Mouse (Mus musculus): ENCODE measurements around the gene Ago4.

Gene Ago4

DNA sequence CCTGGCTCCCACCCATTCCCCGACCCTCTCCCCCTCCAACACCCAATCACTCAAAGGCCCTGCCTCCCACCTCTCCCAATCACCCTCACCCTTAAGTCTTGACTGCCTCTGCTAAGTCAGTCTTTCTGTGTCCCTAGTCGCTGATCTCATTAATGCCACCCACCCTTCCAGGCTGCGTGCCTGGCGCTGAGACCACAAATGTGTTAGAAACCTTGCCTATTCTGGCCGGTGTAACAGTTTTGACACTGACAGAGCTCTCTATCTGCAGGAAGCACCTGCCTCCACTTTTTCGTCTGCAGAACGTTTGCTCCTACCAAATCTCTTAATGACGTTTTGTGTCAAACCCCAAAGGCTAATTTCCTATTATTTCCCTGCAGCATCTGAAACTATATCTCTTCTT, 64.3 kb downstream of the Ago4 start:
- no peak for DNase-seq (ENCODE audit: low spot score)

DNA sequence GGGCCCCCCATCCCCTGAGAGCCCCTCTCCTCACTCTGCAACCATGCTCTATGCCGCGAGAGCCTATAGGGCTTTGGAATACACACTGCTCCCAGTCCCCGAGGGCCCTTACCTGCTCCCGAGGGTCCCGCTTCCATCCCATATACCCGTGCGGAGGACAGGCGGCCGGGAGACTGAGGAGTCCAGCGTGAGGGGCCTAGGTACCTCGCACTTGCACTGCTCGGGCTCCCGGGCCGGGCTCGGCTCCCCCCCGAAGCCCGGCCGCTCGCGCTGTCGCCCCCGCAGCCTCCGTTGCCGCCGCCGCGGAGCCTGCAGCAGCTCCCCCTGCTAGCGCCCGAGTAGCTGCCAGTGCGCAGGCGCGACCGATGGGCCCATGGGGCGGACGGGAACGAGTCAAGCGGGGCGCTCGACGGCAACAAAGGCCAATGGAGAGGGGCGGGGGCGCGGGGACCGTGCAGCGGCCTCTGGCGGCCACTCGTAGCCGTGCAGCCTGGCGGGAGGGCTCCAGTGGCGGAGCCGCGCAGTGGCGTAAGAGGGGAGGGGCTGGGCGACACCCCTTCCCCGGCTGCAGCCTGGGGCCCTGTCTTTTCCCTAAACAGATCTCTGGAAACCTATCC, 64.9 kb downstream of the Ago4 start, which contains the start of gene Ago1:
Ago1 (minus strand) TSS at position 299 of the 617 bp plus-strand sequence.
- DNase-seq (ENCODE audit: low spot score) = peak; percentile 91

DNA sequence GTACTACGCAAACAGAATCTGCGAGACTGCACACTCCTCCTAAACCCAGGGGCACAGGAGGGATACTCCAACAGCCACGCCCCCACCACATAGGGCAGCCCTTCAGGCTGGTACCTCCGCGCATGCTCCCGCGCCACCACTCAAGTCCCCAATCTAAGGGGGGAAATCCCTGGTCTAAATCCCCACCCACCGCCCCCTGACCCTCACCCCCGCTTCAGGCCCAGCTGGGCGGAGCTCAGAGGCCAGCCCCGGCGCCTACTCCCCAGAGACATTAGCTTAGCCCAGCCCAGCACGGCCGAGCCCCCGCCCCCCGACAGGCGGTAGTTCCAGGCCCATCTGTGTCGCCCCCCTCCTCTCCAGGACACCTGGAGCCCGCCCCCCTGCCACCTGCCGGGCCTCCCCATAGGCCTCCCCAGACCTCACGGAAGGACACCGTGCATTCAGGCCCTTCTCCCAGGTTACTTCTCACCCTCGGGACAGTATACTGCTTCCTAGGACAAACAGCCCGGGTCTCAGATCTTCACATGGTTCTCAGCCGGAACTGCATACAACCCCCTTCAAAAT, 65.5 kb downstream of the Ago4 start:
- peak; percentile 36 for DNase-seq (ENCODE audit: low spot score)

- no peak for DNase-seq (ENCODE audit: low spot score)
Observed at GRCm38 (mm10) chr4:126466251-126466750, 67.0 kb downstream of the Ago4 start.

- no peak for DNase-seq (ENCODE audit: low spot score)
Observed at GRCm38 (mm10) chr4:126465843-126466242, 67.4 kb downstream of the Ago4 start.

- no peak for DNase-seq (ENCODE audit: low spot score)
Observed at GRCm38 (mm10) chr4:126464892-126465235, 68.4 kb downstream of the Ago4 start.

GRCm38 (mm10) chr4:126464189-126464891, 68.9 kb downstream of the Ago4 start:
- no peak for DNase-seq (ENCODE audit: low spot score)

GRCm38 (mm10) chr4:126455441-126455840, 77.8 kb downstream of the Ago4 start:
- DNase-seq (ENCODE audit: low spot score) = no peak

DNA sequence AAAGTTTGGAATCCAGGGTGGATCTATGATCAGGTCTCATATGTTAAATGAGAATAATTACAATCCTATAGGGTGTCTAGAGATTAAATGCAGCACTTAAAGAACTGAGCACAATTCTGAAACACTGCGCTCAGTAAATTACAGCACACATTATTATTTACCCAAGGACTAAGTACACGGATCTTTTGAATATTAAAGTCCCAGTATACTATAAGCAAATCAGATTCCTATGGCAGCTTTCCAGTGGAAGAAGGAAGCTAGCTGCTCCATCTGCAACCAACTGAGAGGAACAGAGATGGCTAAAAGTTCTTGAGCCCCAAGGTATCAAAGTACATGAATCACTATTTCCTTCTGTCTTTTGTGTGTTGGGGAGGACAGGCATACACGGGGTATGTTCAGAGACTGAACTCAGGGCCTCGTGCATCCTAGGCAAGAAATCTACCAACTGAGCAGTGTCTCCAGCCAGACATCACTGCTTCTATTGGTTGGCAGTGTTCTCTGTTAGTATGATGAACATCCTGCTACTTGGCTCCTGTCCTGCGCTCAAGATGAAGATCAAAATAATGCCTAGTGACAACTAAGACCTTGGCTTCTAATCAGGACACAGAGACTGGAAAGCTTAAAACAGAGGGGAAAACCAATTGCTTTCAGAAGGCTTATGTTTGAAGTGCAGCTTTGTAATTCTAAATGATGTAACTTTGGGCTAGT, 78.6 kb downstream of the Ago4 start:
- no peak for DNase-seq (ENCODE audit: low spot score)

- DNase-seq (ENCODE audit: low spot score) = no peak
Observed at GRCm38 (mm10) chr4:126450268-126450667, 83.0 kb downstream of the Ago4 start.

DNA sequence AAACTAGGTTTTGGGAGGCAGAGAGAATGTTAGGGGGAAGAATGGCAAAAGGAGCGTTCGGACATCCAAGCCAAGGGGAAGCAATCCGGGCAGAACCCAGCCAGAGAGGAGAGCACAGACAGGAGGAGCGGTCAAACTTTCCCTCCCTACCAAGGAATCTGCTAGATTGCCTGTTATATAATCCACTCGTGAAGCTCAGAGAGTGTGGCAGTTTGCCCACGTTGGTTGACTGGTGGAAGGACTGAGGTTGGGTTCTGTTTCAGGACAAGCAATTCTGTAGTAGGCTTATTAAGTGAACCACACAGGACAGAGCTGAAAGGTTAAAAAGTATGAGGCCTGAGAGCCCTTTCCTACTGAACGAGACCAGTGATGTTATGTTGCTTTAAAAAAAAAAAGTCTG, 86.1 kb downstream of the Ago4 start:
- no peak for DNase-seq (ENCODE audit: low spot score)

DNA sequence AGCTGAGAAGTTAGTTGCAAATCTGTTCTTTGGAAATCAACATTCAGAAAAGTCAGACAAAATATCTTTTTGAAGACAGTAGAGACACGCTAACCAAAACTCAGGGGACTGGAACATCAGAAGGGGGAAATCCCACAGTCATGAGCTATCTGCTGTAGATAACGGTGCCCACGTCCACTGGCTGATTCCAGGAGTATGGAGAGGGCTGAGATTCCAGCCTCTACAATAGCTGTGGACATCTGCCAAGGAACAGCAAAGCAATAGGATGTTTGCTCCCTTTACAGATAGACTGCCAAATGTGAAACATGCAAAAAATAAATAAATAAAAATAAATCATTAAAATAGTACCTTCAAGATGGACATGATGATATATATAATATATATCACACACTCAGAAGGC, 88.7 kb downstream of the Ago4 start:
- no peak for DNase-seq (ENCODE audit: low spot score)

All from c-Kit-positive CD71-positive TER-119-positive erythroid progenitor cells, embryonic 14.5 days (primary cell).